Mouse (Mus musculus): ENCODE measurements around the gene Mboat7. TPM values are rescaled to one million over a fixed set of nuclear protein-coding genes. Genes with fewer than 3 reads are reported as not detected.
"Not testable (repeated sequence)": the region's sequence is repeated elsewhere in the genome, so short reads cannot be mapped to it uniquely, and the experiment has no call there.

The Mboat7 gene
- 58.3 and 60.8 TPM in 2 replicates for polyA plus RNA-seq (2016; fragmentation: Nextera tagmentation; extraction: Ambion mirVana)

GRCm38 (mm10) chr7:3692987-3693808, at the start of gene Mboat7:
Mboat7 (minus strand) TSS chr7:3693523.
- ATAC-seq (ENCODE audit: insufficient number of reproducible peaks, insufficient read depth, low FRiP score, low TSS enrichment), result peak; percentile 88
- peaks cover 26% of the 10 kb centered on the region for H3K36me3 ChIP-seq
- peak within 1 kb of the TSS; percentile 69 for H3K4me3 ChIP-seq
- no peaks in the 10 kb centered on the region for H3K9me3 ChIP-seq
- under 1% methylated on average over 55 of the region's 55 CpGs for WGBS
- peak within 1 kb of the TSS; percentile 97 for H3K27ac ChIP-seq
- peak within 1 kb of the TSS; percentile 92 for H3K9ac ChIP-seq
- H3K4me2 ChIP-seq (replicated peaks), result peak within 1 kb of the TSS; percentile 77
- H3K4me1 ChIP-seq, result peaks cover 21% of the 10 kb centered on the region
- no peaks in the 10 kb centered on the region for H3K27me3 ChIP-seq

- not testable (repeated sequence) for H3K27me3 ChIP-seq; H3K9ac ChIP-seq; H3K4me1 ChIP-seq; H3K9me3 ChIP-seq; ATAC-seq (ENCODE audit: insufficient number of reproducible peaks, insufficient read depth, low FRiP score, low TSS enrichment); H3K4me2 ChIP-seq (replicated peaks); H3K36me3 ChIP-seq; H3K4me3 ChIP-seq; H3K27ac ChIP-seq
- no CpG with 5 or more reads among the region's 1 CpGs for WGBS
These were observed 39.4 kb upstream of the Mboat7 start for GRCm38 (mm10) chr7:3732675-3733074.

- not testable (repeated sequence) for H3K4me3 ChIP-seq; H3K27me3 ChIP-seq; H3K36me3 ChIP-seq; H3K9ac ChIP-seq; H3K27ac ChIP-seq; ATAC-seq (ENCODE audit: insufficient number of reproducible peaks, insufficient read depth, low FRiP score, low TSS enrichment); H3K9me3 ChIP-seq; H3K4me1 ChIP-seq; H3K4me2 ChIP-seq (replicated peaks)
These were observed 32.1 kb upstream of the Mboat7 start for GRCm38 (mm10) chr7:3725459-3725858.

GRCm38 (mm10) chr7:3720268-3720667, 26.9 kb upstream of the Mboat7 start, which contains the start of gene Pirb:
Pirb (minus strand) TSS chr7:3720391.
- H3K36me3 ChIP-seq; H3K4me2 ChIP-seq (replicated peaks); ATAC-seq (ENCODE audit: insufficient number of reproducible peaks, insufficient read depth, low FRiP score, low TSS enrichment); H3K27ac ChIP-seq; H3K4me1 ChIP-seq; H3K9me3 ChIP-seq; H3K27me3 ChIP-seq; H3K9ac ChIP-seq; H3K4me3 ChIP-seq: not testable (repeated sequence)
- WGBS, result 56% methylated on average over 1 of the region's 3 CpGs

- Histone ChIP-seq H3K9ac (no peak overlapping the region), H3K9me3 (no peaks in the 10 kb centered on the region), H3K4me1 (no peaks in the 10 kb centered on the region), H3K4me3 (no peak overlapping the region), H3K27me3 (no peaks in the 10 kb centered on the region), H3K36me3 (no peaks in the 10 kb centered on the region), H3K4me2 (replicated peaks) (no peak overlapping the region), H3K27ac (no peak overlapping the region)
- no peak for ATAC-seq (ENCODE audit: insufficient number of reproducible peaks, insufficient read depth, low FRiP score, low TSS enrichment)
- WGBS, result 54% methylated on average over 1 of the region's 1 CpGs
These were observed 21.9 kb upstream of the Mboat7 start for GRCm38 (mm10) chr7:3715249-3715648.

- Histone ChIP-seq H3K9me3 (no peaks in the 10 kb centered on the region), H3K27me3 (no peaks in the 10 kb centered on the region), H3K9ac (no peak overlapping the region), H3K27ac (no peak overlapping the region), H3K4me2 (replicated peaks) (no peak overlapping the region), H3K4me3 (no peak overlapping the region), H3K36me3 (peaks cover 9% of the 10 kb centered on the region; the same call in 1 of the 2 replicates), H3K4me1 (no peaks in the 10 kb centered on the region)
- WGBS, result 43% methylated on average over 5 of the region's 5 CpGs
- no peak for ATAC-seq (ENCODE audit: insufficient number of reproducible peaks, insufficient read depth, low FRiP score, low TSS enrichment)
These were observed 19.1 kb upstream of the Mboat7 start for GRCm38 (mm10) chr7:3712264-3712942.

- 88% methylated on average over 1 of the region's 1 CpGs for WGBS
- ATAC-seq (ENCODE audit: insufficient number of reproducible peaks, insufficient read depth, low FRiP score, low TSS enrichment), result no peak
These were observed 15.7 kb upstream of the Mboat7 start for GRCm38 (mm10) chr7:3709000-3709399.

GRCm38 (mm10) chr7:3708447-3708980, 15.2 kb upstream of the Mboat7 start:
- not testable (repeated sequence) for H3K27me3 ChIP-seq; H3K4me1 ChIP-seq; ATAC-seq (ENCODE audit: insufficient number of reproducible peaks, insufficient read depth, low FRiP score, low TSS enrichment); H3K4me2 ChIP-seq (replicated peaks); H3K27ac ChIP-seq; H3K9ac ChIP-seq; H3K9me3 ChIP-seq; H3K4me3 ChIP-seq
- 37% methylated on average over 5 of the region's 5 CpGs for WGBS
- peaks cover 26% of the 10 kb centered on the region for H3K36me3 ChIP-seq

More at GRCm38 (mm10) chr7:3709000-3709399, 15.7 kb upstream of the Mboat7 start:
- Histone ChIP-seq H3K27ac (no peak overlapping the region), H3K4me1 (peaks cover 5% of the 10 kb centered on the region), H3K27me3 (no peaks in the 10 kb centered on the region), H3K4me2 (replicated peaks) (no peak overlapping the region), H3K9ac (no peak overlapping the region), H3K36me3 (peaks cover 26% of the 10 kb centered on the region), H3K4me3 (no peak overlapping the region), H3K9me3 (no peaks in the 10 kb centered on the region)

- Histone ChIP-seq H3K27ac (no peak overlapping the region), H3K4me1 (peaks cover 5% of the 10 kb centered on the region), H3K9ac (no peak overlapping the region), H3K9me3 (no peaks in the 10 kb centered on the region), H3K4me3 (no peak overlapping the region), H3K36me3 (peaks cover 26% of the 10 kb centered on the region), H3K4me2 (replicated peaks) (no peak overlapping the region), H3K27me3 (no peaks in the 10 kb centered on the region)
- WGBS, result 25% methylated on average over 7 of the region's 7 CpGs
- ATAC-seq (ENCODE audit: insufficient number of reproducible peaks, insufficient read depth, low FRiP score, low TSS enrichment), result no peak
These were observed 14.5 kb upstream of the Mboat7 start for GRCm38 (mm10) chr7:3707568-3708413.

- peak overlapping the region; percentile 73 for H3K4me2 ChIP-seq (replicated peaks)
- ATAC-seq (ENCODE audit: insufficient number of reproducible peaks, insufficient read depth, low FRiP score, low TSS enrichment), result no peak
- H3K9me3 ChIP-seq, result no peaks in the 10 kb centered on the region
- no peak overlapping the region for H3K9ac ChIP-seq
- 63% methylated on average over 4 of the region's 4 CpGs for WGBS
- H3K36me3 ChIP-seq, result peaks cover 26% of the 10 kb centered on the region
- no peak overlapping the region for H3K27ac ChIP-seq
- H3K4me1 ChIP-seq, result peaks cover 5% of the 10 kb centered on the region
- no peaks in the 10 kb centered on the region for H3K27me3 ChIP-seq
- H3K4me3 ChIP-seq, result no peak overlapping the region
These were observed 13.7 kb upstream of the Mboat7 start for GRCm38 (mm10) chr7:3707027-3707426.

- H3K9me3 ChIP-seq, result no peaks in the 10 kb centered on the region
- H3K4me3 ChIP-seq, result peak overlapping the region; percentile 93
- H3K36me3 ChIP-seq, result peaks cover 26% of the 10 kb centered on the region
- peak overlapping the region; percentile 57; the same call in 1 of the 2 replicates for H3K27ac ChIP-seq
- peak overlapping the region; percentile 73 for H3K4me2 ChIP-seq (replicated peaks)
- H3K9ac ChIP-seq, result peak overlapping the region; percentile 94
- H3K27me3 ChIP-seq, result no peaks in the 10 kb centered on the region
- ATAC-seq (ENCODE audit: insufficient number of reproducible peaks, insufficient read depth, low FRiP score, low TSS enrichment), result no peak
- H3K4me1 ChIP-seq, result peaks cover 5% of the 10 kb centered on the region
- 62% methylated on average over 11 of the region's 11 CpGs for WGBS
These were observed 13.1 kb upstream of the Mboat7 start for GRCm38 (mm10) chr7:3706343-3706934.
